Mouse (Mus musculus): ENCODE data around the gene Zfp358. TPM values are rescaled to one million over a fixed set of nuclear protein-coding genes. Genes with fewer than 3 reads are reported as not detected.

Zfp358 gene
- polyA plus RNA-seq, 1 experiment from 2014 or later: 53.1 TPM

GRCm38 (mm10) chr8:3475715-3476429 is 17.1 kb upstream of the Zfp358 start:
- 0 out of 2 replicates have a peak, but pooled peaks have one; percentile 39 for ATAC-seq (ENCODE audit: insufficient number of reproducible peaks, low FRiP score, low TSS enrichment, low read depth)
- Histone ChIP-seq H3K9ac (no peak overlapping the region), H3K4me2 (replicated peaks) (peak overlapping the region; percentile 52)

GRCm38 (mm10) chr8:3480221-3480785 is 12.6 kb upstream of the Zfp358 start:
- Histone ChIP-seq H3K4me2 (replicated peaks) (no peak overlapping the region), H3K9ac (no peak overlapping the region), H3K36me3 (no peaks in the 10 kb centered on the region), H3K4me1 (peaks cover 6% of the 10 kb centered on the region; the same call in 1 of the 2 replicates), H3K9me3 (replicated peaks) (no peaks in the 10 kb centered on the region), H3K27ac (replicated peaks) (no peak overlapping the region), H3K27me3 (peaks cover 9% of the 10 kb centered on the region), H3K4me3 (replicated peaks) (no peak overlapping the region)
- ATAC-seq (ENCODE audit: insufficient number of reproducible peaks, low FRiP score, low TSS enrichment, low read depth): no peak
- 61% methylated on average over 4 of the region's 4 CpGs for WGBS

More at GRCm38 (mm10) chr8:3475715-3476429, 17.1 kb upstream of the Zfp358 start:
- H3K36me3 ChIP-seq: no peaks in the 10 kb centered on the region
- peak overlapping the region; percentile 34 for H3K4me3 ChIP-seq (replicated peaks)
- WGBS: 18% methylated on average over 37 of the region's 37 CpGs
- H3K4me1 ChIP-seq: peaks cover 6% of the 10 kb centered on the region; the same call in 1 of the 2 replicates
- H3K27me3 ChIP-seq: peaks cover 9% of the 10 kb centered on the region
- H3K27ac ChIP-seq (replicated peaks): no peak overlapping the region
- H3K9me3 ChIP-seq (replicated peaks): no peaks in the 10 kb centered on the region

GRCm38 (mm10) chr8:3481605-3482004 is 11.3 kb upstream of the Zfp358 start:
- Histone ChIP-seq H3K4me1 (no peaks in the 10 kb centered on the region), H3K4me3 (replicated peaks) (no peak overlapping the region), H3K9ac (no peak overlapping the region), H3K27me3 (no peaks in the 10 kb centered on the region), H3K9me3 (replicated peaks) (no peaks in the 10 kb centered on the region), H3K27ac (replicated peaks) (no peak overlapping the region), H3K4me2 (replicated peaks) (no peak overlapping the region), H3K36me3 (no peaks in the 10 kb centered on the region)
- ATAC-seq (ENCODE audit: insufficient number of reproducible peaks, low FRiP score, low TSS enrichment, low read depth): no peak
- WGBS: 52% methylated on average over 5 of the region's 5 CpGs

GRCm38 (mm10) chr8:3482240-3482740 is 10.6 kb upstream of the Zfp358 start:
- no peaks in the 10 kb centered on the region for H3K4me1 ChIP-seq
- no peak for ATAC-seq (ENCODE audit: insufficient number of reproducible peaks, low FRiP score, low TSS enrichment, low read depth)
- H3K9ac ChIP-seq: no peak overlapping the region
- 85% methylated on average over 22 of the region's 22 CpGs for WGBS
- no peak overlapping the region for H3K4me2 ChIP-seq (replicated peaks)
- no peaks in the 10 kb centered on the region for H3K27me3 ChIP-seq
- H3K27ac ChIP-seq (replicated peaks): no peak overlapping the region
- H3K9me3 ChIP-seq (replicated peaks): no peaks in the 10 kb centered on the region
- no peak overlapping the region for H3K4me3 ChIP-seq (replicated peaks)
- H3K36me3 ChIP-seq: no peaks in the 10 kb centered on the region

GRCm38 (mm10) chr8:3483546-3483945 is 9.4 kb upstream of the Zfp358 start:
- Histone ChIP-seq H3K36me3 (no peaks in the 10 kb centered on the region), H3K9ac (no peak overlapping the region), H3K4me2 (replicated peaks) (no peak overlapping the region), H3K27me3 (no peaks in the 10 kb centered on the region), H3K27ac (replicated peaks) (no peak overlapping the region), H3K4me3 (replicated peaks) (no peak overlapping the region), H3K4me1 (no peaks in the 10 kb centered on the region), H3K9me3 (replicated peaks) (no peaks in the 10 kb centered on the region)
- no peak for ATAC-seq (ENCODE audit: insufficient number of reproducible peaks, low FRiP score, low TSS enrichment, low read depth)
- WGBS: 83% methylated on average over 7 of the region's 7 CpGs

GRCm38 (mm10) chr8:3485192-3485591 is 7.7 kb upstream of the Zfp358 start:
- 17% methylated on average over 5 of the region's 5 CpGs for whole genome bisulfite sequencing
- ATAC-seq (ENCODE audit: insufficient number of reproducible peaks, low FRiP score, low TSS enrichment, low read depth): no peak
- Histone ChIP-seq H3K9me3 (replicated peaks) (no peaks in the 10 kb centered on the region), H3K36me3 (no peaks in the 10 kb centered on the region), H3K4me3 (replicated peaks) (no peak overlapping the region), H3K4me2 (replicated peaks) (no peak overlapping the region), H3K9ac (no peak overlapping the region), H3K27me3 (no peaks in the 10 kb centered on the region), H3K4me1 (no peaks in the 10 kb centered on the region), H3K27ac (replicated peaks) (no peak overlapping the region)

- no peaks in the 10 kb centered on the region for H3K27me3 ChIP-seq
- H3K27ac ChIP-seq (replicated peaks): peak overlapping the region; percentile 93
- 0 out of 2 replicates have a peak, but pooled peaks cover 8% of the 10 kb centered on the region for H3K4me1 ChIP-seq
- H3K4me2 ChIP-seq (replicated peaks): peak overlapping the region; percentile 70
- H3K4me3 ChIP-seq (replicated peaks): peak overlapping the region; percentile 88
- WGBS: 32% methylated on average over 6 of the region's 6 CpGs
- H3K9ac ChIP-seq: peak overlapping the region; percentile 100
- no peak for ATAC-seq (ENCODE audit: insufficient number of reproducible peaks, low FRiP score, low TSS enrichment, low read depth)
- peaks cover 27% of the 10 kb centered on the region for H3K36me3 ChIP-seq
- H3K9me3 ChIP-seq (replicated peaks): no peaks in the 10 kb centered on the region
Measured at GRCm38 (mm10) chr8:3493845-3494208, 889 bp downstream of the Zfp358 start.

- peaks cover 16% of the 10 kb centered on the region; the same call in 1 of the 2 replicates for H3K4me1 ChIP-seq
- no peak overlapping the region for H3K27ac ChIP-seq (replicated peaks)
- 96% methylated on average over 44 of the region's 44 CpGs for WGBS
- H3K36me3 ChIP-seq: peaks cover 27% of the 10 kb centered on the region
- no peaks in the 10 kb centered on the region for H3K9me3 ChIP-seq (replicated peaks)
- H3K4me3 ChIP-seq (replicated peaks): no peak overlapping the region
- H3K27me3 ChIP-seq: no peaks in the 10 kb centered on the region
- no peak overlapping the region for H3K9ac ChIP-seq
- no peak for ATAC-seq (ENCODE audit: insufficient number of reproducible peaks, low FRiP score, low TSS enrichment, low read depth)
- no peak overlapping the region for H3K4me2 ChIP-seq (replicated peaks)
Measured at GRCm38 (mm10) chr8:3495578-3496427, 2.9 kb downstream of the Zfp358 start.

GRCm38 (mm10) chr8:3496428-3496748 is 3.5 kb downstream of the Zfp358 start:
- Histone ChIP-seq H3K27me3 (no peaks in the 10 kb centered on the region), H3K36me3 (peaks cover 27% of the 10 kb centered on the region), H3K4me1 (peaks cover 21% of the 10 kb centered on the region), H3K27ac (replicated peaks) (no peak overlapping the region), H3K9ac (no peak overlapping the region), H3K4me3 (replicated peaks) (no peak overlapping the region), H3K4me2 (replicated peaks) (no peak overlapping the region), H3K9me3 (replicated peaks) (no peaks in the 10 kb centered on the region)
- 92% methylated on average over 15 of the region's 15 CpGs for WGBS
- ATAC-seq (ENCODE audit: insufficient number of reproducible peaks, low FRiP score, low TSS enrichment, low read depth): no peak

- H3K27ac ChIP-seq (replicated peaks): no peak overlapping the region
- ATAC-seq (ENCODE audit: insufficient number of reproducible peaks, low FRiP score, low TSS enrichment, low read depth): no peak
- H3K4me2 ChIP-seq (replicated peaks): no peak overlapping the region
- H3K27me3 ChIP-seq: no peaks in the 10 kb centered on the region
- H3K36me3 ChIP-seq: peaks cover 27% of the 10 kb centered on the region
- H3K4me3 ChIP-seq (replicated peaks): no peak overlapping the region
- no peaks in the 10 kb centered on the region for H3K9me3 ChIP-seq (replicated peaks)
- no peak overlapping the region for H3K9ac ChIP-seq
- H3K4me1 ChIP-seq: peaks cover 31% of the 10 kb centered on the region
- 90% methylated on average over 3 of the region's 3 CpGs for WGBS
Measured at GRCm38 (mm10) chr8:3498583-3498982, 5.6 kb downstream of the Zfp358 start.

- Histone ChIP-seq H3K27ac (replicated peaks) (peak overlapping the region; percentile 89), H3K4me1 (peaks cover 23% of the 10 kb centered on the region), H3K9me3 (replicated peaks) (no peaks in the 10 kb centered on the region), H3K36me3 (peaks cover 22% of the 10 kb centered on the region), H3K9ac (peak overlapping the region; percentile 74), H3K27me3 (no peaks in the 10 kb centered on the region), H3K4me2 (replicated peaks) (peak overlapping the region; percentile 64), H3K4me3 (replicated peaks) (peak overlapping the region; percentile 80)
- ATAC-seq (ENCODE audit: insufficient number of reproducible peaks, low FRiP score, low TSS enrichment, low read depth): no peak
- 6% methylated on average over 8 of the region's 8 CpGs for WGBS
Measured at GRCm38 (mm10) chr8:3499751-3500150, 6.8 kb downstream of the Zfp358 start.

Measured in embryonic facial prominence, embryonic 15.5 days (tissue).